Mouse (Mus musculus) erythroblast, adult 5-6 weeks (primary cell): ENCODE results near the gene Sf3a2. TPM values are rescaled to one million over a fixed set of nuclear protein-coding genes. Genes with fewer than 3 reads are reported as not detected.
"Not testable (repeated sequence)": the region's sequence is repeated elsewhere in the genome, so short reads cannot be mapped to it uniquely, and the experiment has no call there.

ENCODE experiments used
- ATAC-seq: replicated peaks from 2 replicates; pipeline ENCODE4 v1.8.0; 2016; ENCODE audit warnings: moderate number of reproducible peaks, mild to moderate bottlenecking, moderate TSS enrichment, inconsistent platforms; ENCODE audit not compliant: poor library complexity, low FRiP score, severe bottlenecking
- total RNA-seq, 2 experiments: library from RNA; stranded (forward) in 1 of 2; stranded (reverse) in 1 of 2; fragments of 150-400 nt in 1 of 2; fragments of 200-764, 138-1000 nt in 1 of 2; gene quantifications; 2 replicates each; pipeline versions ENCODE4 v1.2.3 to v1.2.4; 2015 to 2017; ENCODE audit warnings: low replicate concordance in 2 of 2

The Sf3a2 gene
- total RNA-seq, 2 experiments from 2014 or later = 7.2 to 19.6 TPM

GRCm38 (mm10) chr10:80818599-80819281 is 20.7 kb downstream of the Sf3a2 start:
- peak; percentile 96 for ATAC-seq

DNA sequence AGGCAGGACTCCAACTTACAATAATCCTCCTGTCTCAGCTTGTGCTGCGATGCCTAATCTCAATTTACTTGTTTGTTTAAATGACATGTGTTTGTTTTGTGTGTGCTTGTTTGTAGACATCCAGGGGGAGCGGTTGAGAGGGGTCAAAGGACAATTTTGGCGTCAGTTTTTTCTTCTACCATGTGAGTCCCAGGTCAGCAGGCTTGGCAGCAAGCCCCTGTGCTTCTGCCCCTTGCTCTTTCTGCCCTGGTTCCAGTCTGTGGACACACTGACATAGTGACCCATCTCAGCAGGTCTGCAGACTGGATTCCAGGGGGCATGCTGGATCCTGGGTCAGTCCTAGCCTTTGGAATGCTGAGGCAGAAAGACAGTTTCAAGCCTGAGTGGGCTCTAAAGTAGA is 21.4 kb downstream of the Sf3a2 start:
- ATAC-seq = no peak

GRCm38 (mm10) chr10:80821991-80822390 is 24.0 kb downstream of the Sf3a2 start:
- no peak for ATAC-seq

DNA sequence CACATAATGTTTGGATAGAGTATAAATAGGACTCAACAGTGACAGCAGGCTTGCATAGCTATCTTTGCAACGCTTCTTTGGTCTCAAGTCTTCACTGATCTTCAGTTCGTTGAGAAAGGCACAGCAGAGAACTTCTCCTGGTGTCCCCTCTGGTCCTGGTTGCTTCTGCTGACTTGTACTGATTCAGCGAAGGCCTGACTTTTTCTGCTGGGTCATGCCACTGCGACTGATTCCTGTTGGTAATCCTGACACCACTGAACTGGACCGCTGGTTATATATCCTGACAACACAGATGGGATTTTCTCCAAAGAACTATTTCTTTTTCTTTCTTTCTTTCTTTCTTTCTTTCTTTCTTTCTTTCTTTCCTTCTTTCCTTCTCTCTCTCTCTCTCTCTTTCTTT is 24.5 kb downstream of the Sf3a2 start:
- ATAC-seq = no peak

- ATAC-seq = no peak
Measured at GRCm38 (mm10) chr10:80823316-80823715, 25.3 kb downstream of the Sf3a2 start.

GRCm38 (mm10) chr10:80823847-80824643 is 26.0 kb downstream of the Sf3a2 start:
- peak; percentile 48 for ATAC-seq

- ATAC-seq = no peak
Measured at GRCm38 (mm10) chr10:80824827-80825226, 26.8 kb downstream of the Sf3a2 start.

- ATAC-seq = peak; percentile 84
Measured at GRCm38 (mm10) chr10:80826151-80827062, 28.4 kb downstream of the Sf3a2 start, which contains the start of gene Oaz1. Oaz1 (plus strand) TSS chr10:80826656.

GRCm38 (mm10) chr10:80827063-80827869 is 29.3 kb downstream of the Sf3a2 start:
- no peak for ATAC-seq

GRCm38 (mm10) chr10:80827870-80828420 is 29.9 kb downstream of the Sf3a2 start:
- ATAC-seq = no peak

DNA sequence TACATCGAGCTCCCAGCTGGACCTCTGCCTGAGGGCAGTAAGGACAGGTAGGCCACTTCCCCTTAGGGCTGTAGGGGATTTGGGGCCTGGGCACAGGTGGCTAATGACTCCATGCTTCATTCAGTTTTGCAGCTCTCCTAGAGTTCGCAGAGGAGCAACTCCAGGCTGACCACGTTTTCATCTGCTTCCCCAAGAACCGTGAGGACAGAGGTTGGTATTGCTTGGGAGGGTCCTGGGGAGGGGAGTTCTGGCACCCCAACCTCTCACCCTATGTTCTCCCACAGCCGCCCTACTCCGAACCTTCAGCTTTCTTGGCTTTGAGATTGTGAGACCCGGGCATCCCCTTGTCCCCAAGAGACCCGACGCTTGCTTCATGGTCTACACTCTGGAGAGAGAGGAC is 30.6 kb downstream of the Sf3a2 start:
- not testable (repeated sequence) for ATAC-seq

GRCm38 (mm10) chr10:80829359-80830278 is 31.6 kb downstream of the Sf3a2 start:
- ATAC-seq = no peak

- ATAC-seq = no peak
Measured at GRCm38 (mm10) chr10:80831136-80831535, 33.1 kb downstream of the Sf3a2 start.

GRCm38 (mm10) chr10:80832818-80833217 is 34.8 kb downstream of the Sf3a2 start:
- ATAC-seq = no peak

- ATAC-seq = no peak
Measured at GRCm38 (mm10) chr10:80835617-80836016, 37.6 kb downstream of the Sf3a2 start.

DNA sequence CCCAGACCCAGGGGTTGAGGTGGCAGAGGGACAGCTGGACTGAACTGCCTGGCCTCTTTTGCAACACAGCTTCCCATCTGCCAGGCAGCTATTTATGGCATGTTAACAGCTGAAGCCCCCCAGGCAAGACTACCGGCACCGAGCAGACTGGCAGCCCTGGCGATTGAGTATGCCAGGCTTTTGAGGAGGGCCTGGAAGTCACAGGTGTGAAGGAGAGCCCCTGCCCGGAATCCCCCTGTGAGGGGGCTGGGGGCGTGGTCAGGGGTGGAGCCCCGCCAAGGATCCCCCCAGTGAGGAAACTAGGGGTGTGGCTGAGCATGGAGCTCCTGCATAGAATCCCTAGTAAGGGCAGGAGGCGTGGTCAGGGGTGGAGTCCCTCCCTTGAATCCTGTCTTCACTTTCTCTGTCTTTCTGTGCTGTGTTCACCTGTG is 39.0 kb downstream of the Sf3a2 start:
- no peak for ATAC-seq

DNA sequence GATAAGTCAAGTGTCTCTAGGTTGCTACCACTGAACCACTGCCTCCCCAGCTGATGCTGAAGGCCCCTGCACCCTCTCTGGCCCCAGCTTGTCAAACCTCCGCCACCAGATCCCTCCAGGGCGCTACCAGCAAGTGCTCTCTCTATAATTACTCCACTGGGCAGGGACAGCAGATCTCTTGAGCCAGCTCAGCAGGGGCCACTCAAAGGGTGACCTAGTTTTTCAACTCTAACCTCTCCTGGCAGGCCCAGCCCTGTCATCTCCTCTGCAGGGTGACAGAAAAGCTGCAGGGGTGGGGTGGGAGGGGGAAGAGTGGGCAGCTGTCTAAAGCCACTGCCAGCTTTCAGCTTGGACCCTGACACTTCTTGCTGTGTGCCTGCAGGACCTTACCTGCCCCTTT is 39.8 kb downstream of the Sf3a2 start:
- ATAC-seq = no peak

DNA sequence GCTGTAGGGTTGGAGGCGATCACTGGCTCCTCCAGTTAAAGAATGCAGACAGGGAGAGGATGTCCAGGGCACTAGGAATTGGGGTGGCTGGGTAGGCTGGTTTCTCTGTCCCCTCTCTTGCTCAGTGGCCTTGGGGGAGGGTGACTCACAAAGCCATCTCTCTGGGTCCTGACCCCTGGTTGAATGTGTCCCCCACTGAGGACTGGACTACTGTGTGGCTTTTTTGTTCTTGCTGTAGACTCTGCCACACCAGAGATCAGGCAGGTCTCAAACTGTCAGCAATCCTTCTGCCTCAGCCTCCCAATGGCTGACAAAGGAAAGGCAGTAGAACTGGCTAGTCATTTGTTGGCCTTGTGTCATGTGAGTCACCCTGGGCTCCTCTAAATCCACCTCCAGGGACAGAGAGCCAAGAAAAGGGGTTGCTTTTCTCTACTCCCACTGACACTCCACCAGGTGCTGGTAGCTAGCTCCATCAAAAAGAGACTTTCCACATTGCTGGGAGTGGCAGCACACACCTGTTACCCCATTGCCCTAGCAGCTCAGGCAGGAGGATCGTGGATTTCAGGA is 40.4 kb downstream of the Sf3a2 start:
- ATAC-seq = no peak
